Mouse (Mus musculus): ENCODE measurements around the gene Mettl7b. TPM values are rescaled to one million over a fixed set of nuclear protein-coding genes. Genes with fewer than 3 reads are reported as not detected.

Gene Mettl7b
- not detected for polyA plus RNA-seq (2014; fragmentation: Illumina TruSeq; extraction: RNeasy Lipid Tissue Mini Kit (QIAGEN cat#74804); ENCODE audit: low read depth, low replicate concordance)

GRCm38 (mm10) chr10:128960590-128961584 lies at the start of gene Mettl7b:
TSS of gene Mettl7b (minus strand) at chr10:128960988.

GRCm38 (mm10) chr10:129010288-129010841 lies 49.6 kb upstream of the Mettl7b start, which contains the start of gene Olfr763:
TSS of gene Olfr763 (plus strand) at chr10:129010791.

GRCm38 (mm10) chr10:128989131-128989530 lies 28.3 kb upstream of the Mettl7b start, which contains the start of gene Olfr9:
TSS of gene Olfr9 (plus strand) at chr10:128989431.

GRCm38 (mm10) chr10:128933574-128933973 lies 27.2 kb downstream of the Mettl7b start, which contains the start of gene Itga7:
TSS of gene Itga7 (plus strand) at chr10:128933818.

GRCm38 (mm10) chr10:128923935-128924334 lies 36.9 kb downstream of the Mettl7b start, which contains the start of gene Bloc1s1:
TSS of gene Bloc1s1 (minus strand) at chr10:128924035.

GRCm38 (mm10) chr10:128922822-128923012 lies 38.1 kb downstream of the Mettl7b start, which contains the start of gene Rdh5:
TSS of gene Rdh5 (minus strand) at chr10:128922888.

Other genes starting within 250 kb of the Mettl7b start
- gene Dgka, start 216.1 kb downstream of the Mettl7b start, polyA plus RNA-seq (2014; fragmentation: Illumina TruSeq; extraction: RNeasy Lipid Tissue Mini Kit (QIAGEN cat#74804); ENCODE audit: low read depth, low replicate concordance): 12.8 TPM
- gene Pym1, start 213.1 kb downstream of the Mettl7b start, polyA plus RNA-seq (2014; fragmentation: Illumina TruSeq; extraction: RNeasy Lipid Tissue Mini Kit (QIAGEN cat#74804); ENCODE audit: low read depth, low replicate concordance): 9.7 TPM
- 1.7 TPM for gene Mmp19, start 170.1 kb downstream of the Mettl7b start, polyA plus RNA-seq (2014; fragmentation: Illumina TruSeq; extraction: RNeasy Lipid Tissue Mini Kit (QIAGEN cat#74804); ENCODE audit: low read depth, low replicate concordance)
- gene Dnajc14, start 156.9 kb downstream of the Mettl7b start, polyA plus RNA-seq (2014; fragmentation: Illumina TruSeq; extraction: RNeasy Lipid Tissue Mini Kit (QIAGEN cat#74804); ENCODE audit: low read depth, low replicate concordance): 30.3 TPM
- gene Tmem198b, start 156.6 kb downstream of the Mettl7b start, polyA plus RNA-seq (2014; fragmentation: Illumina TruSeq; extraction: RNeasy Lipid Tissue Mini Kit (QIAGEN cat#74804); ENCODE audit: low read depth, low replicate concordance): 9.2 TPM
- 89.3 TPM for gene Sarnp, start 143.7 kb downstream of the Mettl7b start, polyA plus RNA-seq (2014; fragmentation: Illumina TruSeq; extraction: RNeasy Lipid Tissue Mini Kit (QIAGEN cat#74804); ENCODE audit: low read depth, low replicate concordance)
- gene Ormdl2, start 139.3 kb downstream of the Mettl7b start, polyA plus RNA-seq (2014; fragmentation: Illumina TruSeq; extraction: RNeasy Lipid Tissue Mini Kit (QIAGEN cat#74804); ENCODE audit: low read depth, low replicate concordance): 14.6 TPM
- 0.97 TPM for gene Gdf11, start 69.3 kb downstream of the Mettl7b start, polyA plus RNA-seq (2014; fragmentation: Illumina TruSeq; extraction: RNeasy Lipid Tissue Mini Kit (QIAGEN cat#74804); ENCODE audit: low read depth, low replicate concordance)
- 176 TPM for gene Cd63, start 60.0 kb downstream of the Mettl7b start, polyA plus RNA-seq (2014; fragmentation: Illumina TruSeq; extraction: RNeasy Lipid Tissue Mini Kit (QIAGEN cat#74804); ENCODE audit: low read depth, low replicate concordance)
- gene Rdh5, start 38.1 kb downstream of the Mettl7b start, polyA plus RNA-seq (2014; fragmentation: Illumina TruSeq; extraction: RNeasy Lipid Tissue Mini Kit (QIAGEN cat#74804); ENCODE audit: low read depth, low replicate concordance): 13.4 TPM
- gene Bloc1s1, start 37.0 kb downstream of the Mettl7b start, polyA plus RNA-seq (2014; fragmentation: Illumina TruSeq; extraction: RNeasy Lipid Tissue Mini Kit (QIAGEN cat#74804); ENCODE audit: low read depth, low replicate concordance): 352 TPM
- 122 TPM for gene Itga7, start 27.2 kb downstream of the Mettl7b start, polyA plus RNA-seq (2014; fragmentation: Illumina TruSeq; extraction: RNeasy Lipid Tissue Mini Kit (QIAGEN cat#74804); ENCODE audit: low read depth, low replicate concordance)
- not detected for gene Olfr9, start 28.4 kb upstream of the Mettl7b start, polyA plus RNA-seq (2014; fragmentation: Illumina TruSeq; extraction: RNeasy Lipid Tissue Mini Kit (QIAGEN cat#74804); ENCODE audit: low read depth, low replicate concordance)
- not detected for gene Olfr763, start 49.8 kb upstream of the Mettl7b start, polyA plus RNA-seq (2014; fragmentation: Illumina TruSeq; extraction: RNeasy Lipid Tissue Mini Kit (QIAGEN cat#74804); ENCODE audit: low read depth, low replicate concordance)
- gene Olfr764-ps1, start 78.9 kb upstream of the Mettl7b start, polyA plus RNA-seq (2014; fragmentation: Illumina TruSeq; extraction: RNeasy Lipid Tissue Mini Kit (QIAGEN cat#74804); ENCODE audit: low read depth, low replicate concordance): not detected
- not detected for gene Olfr765, start 89.0 kb upstream of the Mettl7b start, polyA plus RNA-seq (2014; fragmentation: Illumina TruSeq; extraction: RNeasy Lipid Tissue Mini Kit (QIAGEN cat#74804); ENCODE audit: low read depth, low replicate concordance)
- not detected for gene Olfr766-ps1, start 108.0 kb upstream of the Mettl7b start, polyA plus RNA-seq (2014; fragmentation: Illumina TruSeq; extraction: RNeasy Lipid Tissue Mini Kit (QIAGEN cat#74804); ENCODE audit: low read depth, low replicate concordance)
- gene Olfr767, start 121.9 kb upstream of the Mettl7b start, polyA plus RNA-seq (2014; fragmentation: Illumina TruSeq; extraction: RNeasy Lipid Tissue Mini Kit (QIAGEN cat#74804); ENCODE audit: low read depth, low replicate concordance): not detected
- gene Olfr768, start 138.4 kb upstream of the Mettl7b start, polyA plus RNA-seq (2014; fragmentation: Illumina TruSeq; extraction: RNeasy Lipid Tissue Mini Kit (QIAGEN cat#74804); ENCODE audit: low read depth, low replicate concordance): not detected
- gene Olfr769, start 156.9 kb upstream of the Mettl7b start, polyA plus RNA-seq (2014; fragmentation: Illumina TruSeq; extraction: RNeasy Lipid Tissue Mini Kit (QIAGEN cat#74804); ENCODE audit: low read depth, low replicate concordance): not detected
- gene Olfr770, start 178.0 kb upstream of the Mettl7b start, polyA plus RNA-seq (2014; fragmentation: Illumina TruSeq; extraction: RNeasy Lipid Tissue Mini Kit (QIAGEN cat#74804); ENCODE audit: low read depth, low replicate concordance): not detected
- gene Olfr771, start 203.8 kb upstream of the Mettl7b start, polyA plus RNA-seq (2014; fragmentation: Illumina TruSeq; extraction: RNeasy Lipid Tissue Mini Kit (QIAGEN cat#74804); ENCODE audit: low read depth, low replicate concordance): not detected
- not detected for gene Olfr772, start 216.9 kb upstream of the Mettl7b start, polyA plus RNA-seq (2014; fragmentation: Illumina TruSeq; extraction: RNeasy Lipid Tissue Mini Kit (QIAGEN cat#74804); ENCODE audit: low read depth, low replicate concordance)
- gene Olfr773, start 226.4 kb upstream of the Mettl7b start, polyA plus RNA-seq (2014; fragmentation: Illumina TruSeq; extraction: RNeasy Lipid Tissue Mini Kit (QIAGEN cat#74804); ENCODE audit: low read depth, low replicate concordance): not detected